Mouse (Mus musculus) gastrocnemius, postnatal 36 days (tissue): ENCODE data around the gene Vmn1r202. TPM values are rescaled to one million over a fixed set of nuclear protein-coding genes. Genes with fewer than 3 reads are reported as not detected.
"Not testable (repeated sequence)": the region's sequence is repeated elsewhere in the genome, so short reads cannot be mapped to it uniquely, and the experiment has no call there.

Experiments used
- DNase-seq, 2 experiments: peaks; one replicate each; pipeline ENCODE4 v3.0.0; 2022
- intact Hi-C: fragments of 180-260 bp; cut with DNase I; formaldehyde crosslinking; loops from one replicate; pipeline ENCODE4 v1.15.1; 2025
- long read RNA-seq, 2 experiments: library from polyadenylated mRNA; stranded (forward); transcript quantifications; one replicate each; pipeline ENCODE4 v2.0.0; 2021
- total RNA-seq, 2 experiments: library from RNA; stranded (reverse); gene quantifications; 2 replicates each; pipeline ENCODE4 v1.2.3; 2021

Vmn1r202 gene
- not detected for total RNA-seq
- long read RNA-seq, experiment 1: 0 reads
- long read RNA-seq, experiment 2: 0 reads

DNA sequence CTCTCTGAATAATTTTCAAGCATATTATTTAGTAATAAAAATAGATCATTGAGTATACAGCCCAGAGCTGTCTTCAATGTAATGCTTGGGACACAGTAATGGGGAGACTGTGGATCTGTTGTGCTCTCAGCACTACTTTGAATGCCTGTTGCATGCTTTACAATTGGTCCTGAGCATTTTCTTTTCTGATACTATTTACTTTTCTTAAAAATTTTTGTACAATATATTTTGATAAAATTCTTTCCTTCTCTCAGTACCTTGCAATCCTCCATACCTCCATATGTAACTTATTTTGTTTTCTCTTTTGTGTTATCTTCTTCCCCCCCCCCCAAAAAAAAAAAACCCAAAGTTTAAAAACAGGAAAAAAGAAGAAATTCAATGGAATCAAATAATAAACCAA, at the start of gene Vmn1r202:
Vmn1r202 (minus strand) TSS at position 101 of the 400 bp plus-strand sequence.
- intact Hi-C loops: no loop called here
- no peak for DNase-seq

DNA sequence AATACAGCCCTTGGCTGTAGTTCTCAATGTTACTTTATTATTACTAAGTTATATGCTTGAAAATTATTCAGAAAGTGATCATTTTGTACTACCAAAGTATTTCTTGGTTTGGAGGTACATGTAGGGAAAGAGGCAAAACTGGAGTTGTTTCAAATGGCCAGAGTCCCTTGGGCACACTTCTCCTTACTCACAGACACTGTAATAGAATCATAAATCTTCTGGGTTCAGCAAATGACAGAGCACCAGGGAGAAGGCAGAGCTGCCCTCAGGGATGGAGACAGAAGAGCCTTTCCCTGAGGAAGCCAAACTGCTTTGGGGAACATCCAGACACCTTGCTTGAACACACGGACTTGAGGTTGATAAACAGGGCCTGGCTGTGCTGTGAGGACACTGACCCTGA, 47.7 kb upstream of the Vmn1r202 start, which contains the start of gene Vmn1r204:
Vmn1r204 (plus strand) TSS at position 301 of the 400 bp plus-strand sequence.
- intact Hi-C loops, DNase-seq: not testable (repeated sequence)

DNA sequence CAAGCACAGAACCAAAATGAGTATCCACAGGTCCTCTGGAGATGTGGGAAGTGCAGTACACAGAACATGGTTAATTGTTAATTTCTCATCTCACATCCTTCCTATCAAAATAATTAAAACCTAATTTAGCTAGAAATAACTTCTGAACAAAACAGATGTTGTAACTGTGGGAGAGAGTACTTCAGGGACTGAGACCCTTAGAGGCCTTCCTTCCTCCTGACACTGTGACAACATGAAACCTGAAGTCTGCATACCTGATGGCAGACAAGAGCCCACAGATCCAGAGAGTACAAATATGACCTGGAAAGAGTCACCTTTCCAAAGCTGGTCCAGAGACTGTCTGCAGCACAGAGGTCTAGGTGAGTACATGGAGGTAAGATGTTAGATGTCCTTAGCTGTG, 12.6 kb upstream of the Vmn1r202 start, which contains the start of gene Vmn1r203:
Vmn1r203 (plus strand) TSS at position 301 of the 400 bp plus-strand sequence.
- intact Hi-C loops: no loop called here
- no peak for DNase-seq

DNA sequence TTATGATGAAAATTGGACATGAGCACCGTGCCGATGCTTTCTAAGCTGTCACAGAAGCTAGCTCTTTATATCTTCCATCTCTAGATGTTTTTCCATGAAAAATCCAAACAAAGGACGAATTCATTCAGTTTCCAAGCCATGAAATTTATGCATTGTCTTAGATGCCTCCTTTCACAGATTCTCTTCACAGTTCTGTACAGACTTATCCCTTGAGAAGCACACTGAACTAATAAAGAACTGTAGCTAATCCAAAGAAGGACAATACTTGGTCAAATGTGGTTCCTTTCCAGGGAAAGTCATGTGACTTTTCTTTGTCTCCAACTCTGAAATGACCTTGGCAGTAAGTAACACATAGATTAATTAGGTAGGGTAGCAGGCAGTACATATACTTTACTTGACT, 2.8 kb downstream of the Vmn1r202 start:
- intact Hi-C loops: no loop called here

GRCm38 (mm10) chr13:22471623-22472022, 33.6 kb downstream of the Vmn1r202 start, which contains the start of gene Vmn1r201:
TSS of gene Vmn1r201 (plus strand) at chr13:22471923.
- intact Hi-C loops: no loop called here
- DNase-seq: no peak

More for the DNA sequence above, 2.8 kb downstream of the Vmn1r202 start:
- no peak for DNase-seq

GRCm38 (mm10) chr13:22455145-22455544, 50.0 kb downstream of the Vmn1r202 start:
- intact Hi-C loops: no loop called here
- no peak for DNase-seq

Other genes with a start within 250 kb of the Vmn1r202 start
- gene Vmn1r195, start 234.9 kb downstream of the Vmn1r202 start, total RNA-seq: not detected
- not detected for gene Vmn1r196, start 215.5 kb downstream of the Vmn1r202 start, total RNA-seq
- not detected for gene Vmn1r197, start 180.8 kb downstream of the Vmn1r202 start, total RNA-seq
- not detected for gene Vmn1r198, start 155.0 kb downstream of the Vmn1r202 start, total RNA-seq
- gene Vmn1r199, start 125.6 kb downstream of the Vmn1r202 start, total RNA-seq: not detected
- not detected for gene Vmn1r200, start 115.0 kb downstream of the Vmn1r202 start, total RNA-seq
- not detected for gene Vmn1r201, start 33.5 kb downstream of the Vmn1r202 start, total RNA-seq
- gene Vmn1r203, start 12.7 kb upstream of the Vmn1r202 start, total RNA-seq: not detected
- not detected for gene Vmn1r204, start 47.8 kb upstream of the Vmn1r202 start, total RNA-seq
- not detected for gene Vmn1r205, start 87.6 kb upstream of the Vmn1r202 start, total RNA-seq
- not detected for gene Vmn1r206, start 118.9 kb upstream of the Vmn1r202 start, total RNA-seq
- not detected for gene Vmn1r207-ps, start 224.2 kb upstream of the Vmn1r202 start, total RNA-seq